In the genomic region with DNA sequence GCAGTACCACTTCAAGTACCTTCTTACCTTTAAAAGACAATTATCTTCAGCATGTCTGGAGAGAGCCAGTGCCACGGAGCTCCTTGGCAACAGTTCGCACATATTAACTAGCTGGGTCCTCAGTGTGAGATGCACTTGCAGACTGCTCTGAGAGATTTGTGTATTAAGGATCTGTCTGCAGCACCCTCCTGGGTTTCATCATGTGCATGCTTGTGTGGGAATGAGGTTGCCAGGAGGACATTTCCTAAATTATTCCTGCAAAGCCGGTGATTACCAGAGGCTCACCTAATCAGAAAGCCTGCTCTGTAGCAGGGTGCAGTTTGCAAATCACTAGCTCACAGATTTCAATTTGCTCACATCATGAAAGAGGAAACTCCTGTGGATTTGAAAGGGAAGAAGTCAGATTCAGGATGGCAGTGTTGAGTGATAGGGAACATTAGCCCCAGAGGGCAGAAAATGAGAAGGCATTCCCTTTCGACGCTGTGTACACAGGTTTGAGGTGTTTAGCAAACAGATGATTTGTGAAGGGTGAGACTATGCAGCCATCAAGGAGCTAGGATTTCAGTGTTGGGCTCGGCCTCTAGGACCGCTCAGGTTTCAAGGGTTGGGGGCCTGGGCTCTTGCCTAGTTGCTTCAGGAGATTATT, we compare ENCODE assay signal across 15 mouse cellular contexts.
DNase-seq lines count a peak whose midpoint lies in the region; ATAC-seq and TF ChIP-seq lines count a peak whose summit lies in the region.
"Had no signal": no experiment of that assay in that cellular context is flagged by ENCODE, and none has a peak within 500 bp of the region (broad histone marks: within the 10 kb centered on the region; RNA-seq: fewer than 3 reads in every experiment).

No protein-coding gene starts in this region.

- H3K27ac ChIP-seq in heart, embryonic 14.5 days (replicated peaks in 1 of 2; ENCODE audit: control insufficient read depth in 1 of 2, insufficient read depth in 1 of 2, low read depth in 2 of 2, low read length in 2 of 2): no peak overlapping the region
- H3K27ac ChIP-seq in heart, adult 2 months: no peak overlapping the region
- peak overlapping the region; percentile 22; the same call in 1 of the 2 replicates for H3K27ac ChIP-seq in embryonic facial prominence, embryonic 11.5 days (replicated peaks; ENCODE audit: low read depth, low read length)
- H3K27ac ChIP-seq in limb, embryonic 11.5 days (replicated peaks; ENCODE audit: low read depth, low read length): no peak overlapping the region
- H3K27ac ChIP-seq: limb, embryonic 13.5 days; neural tube, embryonic 12.5 days had no signal

- no peaks in the 10 kb centered on the region for H3K27me3 ChIP-seq in heart, embryonic 14.5 days (ENCODE audit: control insufficient read depth, insufficient read depth, low read length)
- H3K27me3 ChIP-seq in heart, adult 2 months (ENCODE audit: control insufficient read depth, insufficient read depth, low read length): no peaks in the 10 kb centered on the region
- no peaks in the 10 kb centered on the region for H3K27me3 ChIP-seq in embryonic facial prominence, embryonic 11.5 days (ENCODE audit: control insufficient read depth, insufficient read depth, low read length)
- H3K27me3 ChIP-seq in limb, embryonic 11.5 days (ENCODE audit: control insufficient read depth, insufficient read depth, low read length): no peaks in the 10 kb centered on the region
- H3K27me3 ChIP-seq: limb, embryonic 13.5 days; megakaryocyte, embryonic 14.5 days; neural tube, embryonic 12.5 days had no signal

- H3K36me3 ChIP-seq in heart, embryonic 14.5 days (ENCODE audit: control insufficient read depth, insufficient read depth, low read length): no peaks in the 10 kb centered on the region
- H3K36me3 ChIP-seq in heart, adult 2 months (ENCODE audit: control insufficient read depth, insufficient read depth, low read length): no peaks in the 10 kb centered on the region
- H3K36me3 ChIP-seq in embryonic facial prominence, embryonic 11.5 days (replicated peaks; ENCODE audit: control insufficient read depth, insufficient read depth, low read depth, low read length): no peaks in the 10 kb centered on the region
- no peaks in the 10 kb centered on the region for H3K36me3 ChIP-seq in limb, embryonic 11.5 days (ENCODE audit: control insufficient read depth, insufficient read depth, low read length)
- H3K36me3 ChIP-seq: limb, embryonic 13.5 days; neural tube, embryonic 12.5 days had no signal

- no peaks in the 10 kb centered on the region for H3K79me2 ChIP-seq in heart, adult 2 months (replicated peaks; ENCODE audit: control insufficient read depth, insufficient read depth, low read length)

- H3K9ac ChIP-seq in heart, embryonic 14.5 days (ENCODE audit: low read length): no peak overlapping the region
- H3K9ac ChIP-seq in heart, adult 2 months (ENCODE audit: low read depth, low read length): no peak overlapping the region
- no peak overlapping the region for H3K9ac ChIP-seq in embryonic facial prominence, embryonic 11.5 days (replicated peaks; ENCODE audit: low read length)
- H3K9ac ChIP-seq in limb, embryonic 11.5 days (ENCODE audit: low read length): no peak overlapping the region
- H3K9ac ChIP-seq: limb, embryonic 13.5 days; neural tube, embryonic 12.5 days had no signal

- TF ChIP-seq POLR2A in heart, adult 2 months (IDR thresholded peaks at IDR 0.05; ENCODE audit: insufficient read depth, low read depth, low read length): no peak

- no peak overlapping the region for H3K4me3 ChIP-seq in heart, embryonic 14.5 days (ENCODE audit: control insufficient read depth in 1 of 2, insufficient read depth in 1 of 2, low read depth in 1 of 2, low read length in 2 of 2)
- H3K4me3 ChIP-seq in heart, adult 2 months: no peak overlapping the region
- H3K4me3 ChIP-seq in embryonic facial prominence, embryonic 11.5 days (ENCODE audit: low read depth, low read length): no peak overlapping the region
- H3K4me3 ChIP-seq in limb, embryonic 11.5 days (ENCODE audit: low read depth, low read length): no peak overlapping the region
- H3K4me3 ChIP-seq: limb, embryonic 13.5 days; neural tube, embryonic 12.5 days had no signal

- H3K4me1 ChIP-seq in heart, embryonic 14.5 days (ENCODE audit: control insufficient read depth in 2 of 2, insufficient read depth in 2 of 2, low read length in 2 of 2): peaks cover 3 to 14% of the 10 kb centered on the region in 2 experiments; a peak in 3 of 4 replicates
- H3K4me1 ChIP-seq in heart, adult 2 months (ENCODE audit: control insufficient read depth, insufficient read depth, low read length): no peaks in the 10 kb centered on the region; the same call in 1 of the 2 replicates
- no peaks in the 10 kb centered on the region for H3K4me1 ChIP-seq in embryonic facial prominence, embryonic 11.5 days (ENCODE audit: control insufficient read depth, insufficient read depth, low read length)
- H3K4me1 ChIP-seq in limb, embryonic 11.5 days (ENCODE audit: control insufficient read depth, insufficient read depth, low read length): no peaks in the 10 kb centered on the region

- intact Hi-C loops in heart, adult 2 months (cut with DNase I): no loop called here

- H3K9me3 ChIP-seq in heart, embryonic 14.5 days (ENCODE audit: control insufficient read depth, low read length): no peaks in the 10 kb centered on the region
- H3K9me3 ChIP-seq in embryonic facial prominence, embryonic 11.5 days (replicated peaks; ENCODE audit: control insufficient read depth, low read length): no peaks in the 10 kb centered on the region
- H3K9me3 ChIP-seq in limb, embryonic 11.5 days (ENCODE audit: control insufficient read depth, low read length): no peaks in the 10 kb centered on the region
- H3K9me3 ChIP-seq: limb, embryonic 13.5 days; neural tube, embryonic 12.5 days had no signal

- no peak for ATAC-seq in heart, embryonic 14.5 days (ENCODE audit: insufficient number of reproducible peaks, insufficient read depth, low FRiP score, low read depth)
- ATAC-seq in embryonic facial prominence, embryonic 11.5 days (replicated peaks; ENCODE audit: insufficient number of reproducible peaks, low FRiP score, low TSS enrichment, low read depth): peak; percentile 85
- ATAC-seq in limb, embryonic 11.5 days (ENCODE audit: insufficient number of reproducible peaks, low FRiP score, low TSS enrichment, low read depth): peak; percentile 65; the same call in 1 of the 2 replicates
- ATAC-seq: CD4-positive, CD25-positive, alpha-beta regulatory T cell, adult 4 months; intestine, postnatal 0 days had no signal

- WGBS in heart, embryonic 14.5 days: 11% methylated on average over 7 of the region's 7 CpGs
- WGBS in heart, adult 2 months: 50% methylated on average over 7 of the region's 7 CpGs
- WGBS in embryonic facial prominence, embryonic 11.5 days: 26% methylated on average over 7 of the region's 7 CpGs
- WGBS in limb, embryonic 11.5 days: 13% methylated on average over 7 of the region's 7 CpGs

- no peak for TF ChIP-seq EP300 in heart, adult 2 months (IDR thresholded peaks at IDR 0.05; ENCODE audit: insufficient read depth, low read depth, low read length)

- H3K4me2 ChIP-seq in heart, embryonic 14.5 days (ENCODE audit: low read length): 0 out of 2 replicates have a peak overlapping the region, but pooled peaks have one; percentile 11
- no peak overlapping the region for H3K4me2 ChIP-seq in embryonic facial prominence, embryonic 11.5 days (ENCODE audit: low read depth, low read length)
- H3K4me2 ChIP-seq in limb, embryonic 11.5 days (ENCODE audit: low read depth, severe bottlenecking): no peak overlapping the region
- H3K4me2 ChIP-seq: limb, embryonic 13.5 days; neural tube, embryonic 12.5 days had no signal

- no peak for TF ChIP-seq CTCF in heart, adult 2 months (IDR thresholded peaks at IDR 0.05)

- no peak for DNase-seq in heart, adult 2 months
- peak; percentile 47 for DNase-seq in embryo, embryonic 10 days (ENCODE audit: low spot score)
- DNase-seq in embryonic facial prominence, embryonic 11.5 days (ENCODE audit: low spot score): peak; percentile 60
- DNase-seq in limb, embryonic 11.5 days (ENCODE audit: low spot score): peak; percentile 58
- no peak for DNase-seq in adrenal gland, postnatal 14 days
- no peak for DNase-seq in ovary, postnatal 36 days (ENCODE audit: low spot score)
- DNase-seq: lung, adult 2 months; right cerebral cortex, postnatal 14 days; thymus, postnatal 4 days had no signal

Comparison
In these comparisons a context has a peak if more than half of its experiments do, and no peak if none do; other contexts are left out.
1. DNase-seq: peak in embryo, embryonic 10 days (single experiment), embryonic facial prominence, embryonic 11.5 days (single experiment) and limb, embryonic 11.5 days (single experiment); none in heart, adult 2 months (0 of 2), adrenal gland, postnatal 14 days (single experiment) and ovary, postnatal 36 days (single experiment).